Mouse (Mus musculus): Measurements from ENCODE around the gene Neu3.
A peak's percentile ranks its signal among the peaks of the same experiment; 100 is the strongest.
"Not testable (repeated sequence)": the region's sequence is repeated elsewhere in the genome, so short reads cannot be mapped to it uniquely, and the experiment has no call there.

The Neu3 gene

GRCm38 (mm10) chr7:99833115-99833845 is 5.1 kb upstream of the Neu3 start:
- no peak for DNase-seq

GRCm38 (mm10) chr7:99826096-99826495 is 2.1 kb downstream of the Neu3 start:
- DNase-seq: no peak

GRCm38 (mm10) chr7:99825511-99825910 is 2.7 kb downstream of the Neu3 start:
- DNase-seq: no peak

- DNase-seq: no peak
Measured at GRCm38 (mm10) chr7:99824649-99825483, 3.4 kb downstream of the Neu3 start.

- DNase-seq: no peak
Measured at GRCm38 (mm10) chr7:99823045-99823663, 5.1 kb downstream of the Neu3 start.

GRCm38 (mm10) chr7:99822426-99822825 is 5.8 kb downstream of the Neu3 start:
- no peak for DNase-seq

GRCm38 (mm10) chr7:99821953-99822352 is 6.3 kb downstream of the Neu3 start:
- no peak for DNase-seq

GRCm38 (mm10) chr7:99818181-99818725 is 10.0 kb downstream of the Neu3 start:
- DNase-seq: peak; percentile 20 to 45

- peak; percentile 45 to 59 for DNase-seq
Measured at GRCm38 (mm10) chr7:99813394-99813793, 14.8 kb downstream of the Neu3 start.

- no peak for DNase-seq
Measured at GRCm38 (mm10) chr7:99811661-99812060, 16.6 kb downstream of the Neu3 start.

- DNase-seq: no peak
Measured at GRCm38 (mm10) chr7:99810814-99811213, 17.4 kb downstream of the Neu3 start.

- DNase-seq: not testable (repeated sequence)
Measured at GRCm38 (mm10) chr7:99807043-99807442, 21.2 kb downstream of the Neu3 start.

- no peak for DNase-seq
Measured at GRCm38 (mm10) chr7:99805340-99805739, 22.9 kb downstream of the Neu3 start.

GRCm38 (mm10) chr7:99804033-99804432 is 24.2 kb downstream of the Neu3 start:
- DNase-seq: not testable (repeated sequence)

GRCm38 (mm10) chr7:99803535-99803934 is 24.7 kb downstream of the Neu3 start:
- DNase-seq: no peak

GRCm38 (mm10) chr7:99799118-99799517 is 29.1 kb downstream of the Neu3 start:
- no peak for DNase-seq

- DNase-seq: peak in 1 of 2 experiments; percentile 69
Measured at GRCm38 (mm10) chr7:99797911-99798647, 30.1 kb downstream of the Neu3 start.

GRCm38 (mm10) chr7:99797261-99797660 is 31.0 kb downstream of the Neu3 start:
- DNase-seq: no peak

GRCm38 (mm10) chr7:99796471-99796870 is 31.7 kb downstream of the Neu3 start:
- DNase-seq: no peak

GRCm38 (mm10) chr7:99795192-99795981 is 32.8 kb downstream of the Neu3 start:
- DNase-seq: peak in 1 of 2 experiments; percentile 36

GRCm38 (mm10) chr7:99794096-99794495 is 34.1 kb downstream of the Neu3 start:
- DNase-seq: no peak

GRCm38 (mm10) chr7:99790816-99791215 is 37.4 kb downstream of the Neu3 start:
- no peak for DNase-seq
